Mouse (Mus musculus) liver, embryonic 15.5 days (tissue): Measurements from ENCODE around the gene Fam32a. TPM values are rescaled to one million over a fixed set of nuclear protein-coding genes. Genes with fewer than 3 reads are reported as not detected.

Experiments
- ATAC-seq: fragments of 200-750 bp; cut with Nextera tagmentation; 2 replicates; pipeline ENCODE4 v1.8.0; 2017; ENCODE audit warnings: moderate number of reproducible peaks, mild to moderate bottlenecking, moderate library complexity; ENCODE audit not compliant: insufficient read depth
- H3K27ac ChIP-seq: fragments of 300-500 bp; sonication (generic); replicated peaks from 2 replicates; pipeline ENCODE4 v1.5.1; 2015; ENCODE audit warnings: mild to moderate bottlenecking, inconsistent platforms
- H3K27me3 ChIP-seq: fragments of 300-500 bp; sonication (generic); 2 replicates; pipeline ENCODE4 v1.6.1; 2015; ENCODE audit warnings: mild to moderate bottlenecking, inconsistent platforms
- H3K36me3 ChIP-seq: fragments of 300-500 bp; sonication (generic); replicated peaks from 2 replicates; pipeline ENCODE4 v1.6.1; 2015; ENCODE audit warnings: moderate library complexity, mild to moderate bottlenecking, inconsistent platforms
- H3K4me1 ChIP-seq: fragments of 300-500 bp; sonication (generic); replicated peaks from 2 replicates; pipeline ENCODE4 v1.6.1; 2015; ENCODE audit warnings: inconsistent platforms
- H3K4me2 ChIP-seq: fragments of 300-500 bp; sonication (generic); 2 replicates; pipeline ENCODE4 v1.6.1; 2015; ENCODE audit warnings: moderate library complexity, mild to moderate bottlenecking, inconsistent platforms
- H3K4me3 ChIP-seq: fragments of 300-500 bp; sonication (generic); replicated peaks from 2 replicates; pipeline ENCODE4 v1.5.1; 2015; ENCODE audit warnings: mild to moderate bottlenecking, inconsistent platforms
- H3K9ac ChIP-seq: fragments of 300-500 bp; sonication (generic); 2 replicates; pipeline ENCODE4 v1.6.1; 2015; ENCODE audit warnings: moderate library complexity, mild to moderate bottlenecking, inconsistent platforms
- H3K9me3 ChIP-seq: fragments of 300-500 bp; sonication (generic); replicated peaks from 2 replicates; pipeline ENCODE4 v1.6.1; 2016; ENCODE audit warnings: inconsistent platforms
- WGBS: fragments of 180-500 bp; shearing (Covaris S2); methylation state at CpG from one replicate; pipeline ENCODE4 v1.1.7; 2015; ENCODE audit warnings: mixed read lengths; ENCODE audit not compliant: insufficient replicate concordance; 5-methylcytosine and 5-hydroxymethylcytosine counted together
- polyA plus RNA-seq: library from polyadenylated mRNA; unstranded; fragments of >200 nt; fragmentation: Nextera tagmentation; extraction: Ambion mirVana; gene quantifications from 2 replicates; pipeline ENCODE4 v1.2.1, GENCODE M21; 2015

Gene Fam32a
- polyA plus RNA-seq, 1 experiment from 2014 or later = 32.2 TPM

- WGBS = 54% methylated on average over 2 of the region's 2 CpGs
- H3K4me3 ChIP-seq = no peak overlapping the region
- H3K27ac ChIP-seq = no peak overlapping the region
- no peak for ATAC-seq
- H3K9ac ChIP-seq = no peak overlapping the region
- no peaks in the 10 kb centered on the region for H3K27me3 ChIP-seq
- no peak overlapping the region for H3K4me2 ChIP-seq
- H3K36me3 ChIP-seq = no peaks in the 10 kb centered on the region
- no peaks in the 10 kb centered on the region for H3K9me3 ChIP-seq
- H3K4me1 ChIP-seq = no peaks in the 10 kb centered on the region
Observed at GRCm38 (mm10) chr8:72210710-72211109, 8.8 kb upstream of the Fam32a start.

DNA sequence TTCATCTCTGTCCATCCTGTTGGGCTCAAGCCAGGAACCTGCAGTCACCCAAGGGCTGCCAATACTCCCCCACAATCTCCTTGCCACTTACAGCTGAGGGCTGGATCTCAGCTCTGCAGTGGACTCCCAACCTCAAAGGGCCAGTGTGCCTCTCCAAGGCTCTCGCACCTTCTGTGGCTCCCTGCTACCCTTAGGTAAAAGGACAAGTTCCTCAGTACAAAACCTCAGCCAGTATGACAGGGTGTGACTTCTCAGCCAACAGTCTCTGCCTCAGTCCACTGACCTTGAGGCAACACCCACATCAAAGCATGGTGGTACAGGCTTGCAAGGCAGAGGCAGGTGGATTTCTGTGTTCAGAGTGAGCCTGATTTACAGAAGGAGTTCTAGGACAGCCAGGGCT lies 7.7 kb upstream of the Fam32a start:
- H3K36me3 ChIP-seq = no peaks in the 10 kb centered on the region
- no peak overlapping the region for H3K9ac ChIP-seq
- H3K4me2 ChIP-seq = no peak overlapping the region
- no peaks in the 10 kb centered on the region for H3K27me3 ChIP-seq
- no peak overlapping the region for H3K4me3 ChIP-seq
- WGBS = 60% methylated on average over 1 of the region's 1 CpGs
- no peak overlapping the region for H3K27ac ChIP-seq
- 0 out of 2 replicates have a peak, but pooled peaks cover 5% of the 10 kb centered on the region for H3K4me1 ChIP-seq
- H3K9me3 ChIP-seq = no peaks in the 10 kb centered on the region
- ATAC-seq = no peak

GRCm38 (mm10) chr8:72212751-72213150 lies 6.8 kb upstream of the Fam32a start, which contains the start of gene Cib3:
Gene Cib3, minus strand, starts transcription at chr8:72212837.
- ATAC-seq = no peak
- WGBS = 48% methylated on average over 4 of the region's 4 CpGs

DNA sequence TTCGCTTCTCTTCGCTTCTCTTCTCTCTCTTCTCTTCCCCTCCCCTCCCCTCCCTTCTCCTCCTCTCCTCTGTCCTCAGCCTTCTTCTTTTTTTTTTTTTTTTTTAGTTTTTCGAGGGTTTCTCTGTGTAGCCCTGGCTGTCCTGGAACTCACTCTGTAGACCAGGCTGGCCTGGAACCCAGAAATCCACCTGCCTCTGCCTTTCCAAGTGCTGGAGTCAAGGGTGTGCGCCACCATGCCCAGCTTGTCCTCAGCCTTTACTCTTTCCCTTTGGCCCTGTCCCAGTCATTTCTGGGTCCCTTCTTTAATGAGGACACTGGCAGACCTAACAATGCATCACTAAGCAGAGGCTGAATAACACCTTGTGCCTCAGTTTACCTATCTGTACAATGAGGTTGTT lies 6.0 kb upstream of the Fam32a start, which contains the start of gene Gm11034:
TSS of gene Gm11034 (minus strand) at position 101 of the 400 bp plus-strand sequence.
- Histone ChIP-seq H3K36me3 (no peaks in the 10 kb centered on the region), H3K27ac (no peak within 1 kb of the TSS), H3K4me3 (no peak within 1 kb of the TSS), H3K27me3 (no peaks in the 10 kb centered on the region), H3K4me2 (no peak within 1 kb of the TSS), H3K9ac (no peak within 1 kb of the TSS), H3K4me1 (0 out of 2 replicates have a peak, but pooled peaks cover 6% of the 10 kb centered on the region), H3K9me3 (no peaks in the 10 kb centered on the region)
- no peak for ATAC-seq
- 64% methylated on average over 4 of the region's 4 CpGs for WGBS

More at GRCm38 (mm10) chr8:72212751-72213150, 6.8 kb upstream of the Fam32a start, which contains the start of gene Cib3:
- Histone ChIP-seq H3K36me3 (no peaks in the 10 kb centered on the region), H3K4me2 (no peak within 1 kb of the TSS), H3K9ac (no peak within 1 kb of the TSS), H3K9me3 (no peaks in the 10 kb centered on the region), H3K27me3 (no peaks in the 10 kb centered on the region), H3K4me3 (no peak within 1 kb of the TSS), H3K27ac (no peak within 1 kb of the TSS), H3K4me1 (0 out of 2 replicates have a peak, but pooled peaks cover 6% of the 10 kb centered on the region)

- WGBS = 31% methylated on average over 2 of the region's 2 CpGs
- H3K4me1 ChIP-seq = peaks cover 12% of the 10 kb centered on the region; the same call in 1 of the 2 replicates
- H3K4me3 ChIP-seq = no peak overlapping the region
- ATAC-seq = no peak
- H3K9ac ChIP-seq = no peak overlapping the region
- no peaks in the 10 kb centered on the region for H3K9me3 ChIP-seq
- no peaks in the 10 kb centered on the region for H3K36me3 ChIP-seq
- H3K27me3 ChIP-seq = no peaks in the 10 kb centered on the region
- no peak overlapping the region for H3K4me2 ChIP-seq
- H3K27ac ChIP-seq = no peak overlapping the region
Observed at GRCm38 (mm10) chr8:72215060-72215459, 4.5 kb upstream of the Fam32a start.

DNA sequence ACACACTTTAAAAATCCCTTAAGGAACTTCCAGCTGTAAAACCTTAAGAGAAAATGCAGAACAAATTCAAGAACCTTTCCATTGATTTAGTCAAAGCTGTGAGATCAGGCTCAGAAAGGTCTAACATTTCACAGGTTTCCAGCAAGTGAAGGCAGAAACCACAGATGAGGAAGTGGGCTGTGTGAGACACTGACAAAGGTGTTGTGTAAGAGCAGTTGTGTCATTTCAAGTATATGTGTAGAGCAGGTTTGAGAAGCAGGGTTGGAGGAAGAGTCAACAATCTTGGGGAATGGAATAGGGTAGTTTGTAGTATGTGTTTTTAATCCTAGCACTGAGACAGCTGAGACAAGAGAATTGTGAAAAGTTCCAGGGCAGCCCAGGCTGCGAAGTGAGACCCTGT lies 3.7 kb upstream of the Fam32a start:
- Histone ChIP-seq H3K4me2 (no peak overlapping the region), H3K9ac (no peak overlapping the region), H3K4me1 (peaks cover 20% of the 10 kb centered on the region), H3K36me3 (peaks cover 2% of the 10 kb centered on the region), H3K4me3 (no peak overlapping the region), H3K27me3 (no peaks in the 10 kb centered on the region), H3K9me3 (no peaks in the 10 kb centered on the region), H3K27ac (peak overlapping the region; percentile 59)
- WGBS = 37% methylated on average over 1 of the region's 1 CpGs
- ATAC-seq = no peak

DNA sequence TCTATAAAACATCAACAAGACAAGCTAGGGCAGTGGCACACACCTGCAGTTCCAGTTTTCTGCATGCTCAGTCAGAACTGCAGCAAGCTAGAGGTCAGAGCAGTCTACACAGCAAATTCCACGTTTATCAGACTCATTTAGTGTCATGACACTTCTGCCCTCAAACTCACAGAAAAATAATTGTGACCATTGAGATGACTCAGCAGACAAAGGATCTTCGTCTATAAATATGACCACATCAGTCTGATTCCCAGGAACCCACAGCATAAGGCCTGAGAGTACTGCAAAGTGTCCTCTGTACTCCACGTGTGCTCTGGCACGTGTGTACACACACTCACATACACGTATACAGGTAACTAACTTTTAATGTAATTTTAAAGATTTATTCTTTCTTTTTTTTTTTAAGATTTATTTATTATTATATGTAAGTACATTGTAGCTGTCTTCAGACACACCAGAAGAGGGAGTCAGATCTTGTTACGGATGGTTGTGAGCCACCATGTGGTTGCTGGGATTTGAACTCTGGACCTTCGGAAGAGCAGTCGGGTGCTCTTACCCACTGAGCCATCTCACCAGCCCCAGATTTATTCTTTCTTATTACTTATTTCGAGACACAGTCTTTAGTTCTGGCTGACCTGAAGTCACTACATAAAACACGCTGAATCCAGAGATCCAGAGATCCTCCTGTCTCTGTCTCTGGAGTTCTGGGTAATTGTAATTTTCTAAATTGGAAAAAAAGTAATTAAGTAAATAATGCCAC lies 569 bp upstream of the Fam32a start:
- H3K9ac ChIP-seq = no peak overlapping the region; the same call in 1 of the 2 replicates
- H3K9me3 ChIP-seq = no peaks in the 10 kb centered on the region
- H3K4me1 ChIP-seq = peaks cover 31% of the 10 kb centered on the region
- ATAC-seq = no peak
- 70% methylated on average over 10 of the region's 10 CpGs for WGBS
- peak overlapping the region; percentile 84 for H3K4me2 ChIP-seq
- peak overlapping the region; percentile 84 for H3K4me3 ChIP-seq
- peak overlapping the region; percentile 90; the same call in 1 of the 2 replicates for H3K27ac ChIP-seq
- H3K27me3 ChIP-seq = no peaks in the 10 kb centered on the region
- peaks cover 33% of the 10 kb centered on the region for H3K36me3 ChIP-seq

DNA sequence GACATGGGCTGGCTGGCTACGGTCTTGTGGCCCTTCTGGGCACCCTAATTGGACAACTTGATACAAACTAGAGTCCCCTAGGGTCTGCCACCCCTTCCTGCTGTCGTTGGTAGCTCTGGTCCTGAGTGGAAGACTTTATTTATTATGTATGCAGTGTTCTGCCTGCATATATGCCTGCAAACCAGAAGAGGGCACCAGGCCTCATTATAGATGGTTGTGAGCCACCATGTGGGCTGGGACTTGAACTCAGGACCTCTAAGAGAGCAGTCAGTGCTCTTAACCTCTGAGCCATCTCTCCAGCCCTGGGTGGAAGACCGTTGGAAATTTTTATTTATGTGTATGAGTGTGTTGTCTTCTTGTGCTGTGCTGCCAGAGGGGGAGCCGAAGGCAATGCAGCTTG lies 1.2 kb downstream of the Fam32a start:
- H3K4me1 ChIP-seq = peaks cover 31% of the 10 kb centered on the region
- peak overlapping the region; percentile 82 for H3K9ac ChIP-seq
- ATAC-seq = no peak
- 64% methylated on average over 4 of the region's 4 CpGs for WGBS
- no peaks in the 10 kb centered on the region for H3K9me3 ChIP-seq
- peaks cover 37% of the 10 kb centered on the region for H3K36me3 ChIP-seq
- peak overlapping the region; percentile 90 for H3K27ac ChIP-seq
- no peaks in the 10 kb centered on the region for H3K27me3 ChIP-seq
- H3K4me3 ChIP-seq = peak overlapping the region; percentile 84
- H3K4me2 ChIP-seq = peak overlapping the region; percentile 84

GRCm38 (mm10) chr8:72222656-72223055 lies 3.1 kb downstream of the Fam32a start:
- Histone ChIP-seq H3K9ac (no peak overlapping the region), H3K4me1 (peaks cover 26% of the 10 kb centered on the region), H3K27ac (no peak overlapping the region), H3K4me3 (no peak overlapping the region), H3K9me3 (no peaks in the 10 kb centered on the region), H3K36me3 (peaks cover 37% of the 10 kb centered on the region), H3K4me2 (no peak overlapping the region), H3K27me3 (no peaks in the 10 kb centered on the region)
- WGBS = 81% methylated on average over 5 of the region's 5 CpGs
- ATAC-seq = no peak

- Histone ChIP-seq H3K27ac (peak within 1 kb of the TSS; percentile 99), H3K27me3 (no peaks in the 10 kb centered on the region), H3K36me3 (peaks cover 7% of the 10 kb centered on the region; the same call in 1 of the 2 replicates), H3K4me1 (peaks cover 48% of the 10 kb centered on the region), H3K4me2 (peak within 1 kb of the TSS; percentile 86), H3K9ac (peak within 1 kb of the TSS; percentile 66), H3K9me3 (no peaks in the 10 kb centered on the region), H3K4me3 (peak within 1 kb of the TSS; percentile 80)
- WGBS = under 1% methylated on average over 54 of the region's 54 CpGs
- ATAC-seq = peak; percentile 89
Observed at GRCm38 (mm10) chr8:72239499-72240402, 20.2 kb downstream of the Fam32a start, which contains the start of gene Ap1m1. Gene Ap1m1, plus strand, starts transcription at chr8:72240018.

DNA sequence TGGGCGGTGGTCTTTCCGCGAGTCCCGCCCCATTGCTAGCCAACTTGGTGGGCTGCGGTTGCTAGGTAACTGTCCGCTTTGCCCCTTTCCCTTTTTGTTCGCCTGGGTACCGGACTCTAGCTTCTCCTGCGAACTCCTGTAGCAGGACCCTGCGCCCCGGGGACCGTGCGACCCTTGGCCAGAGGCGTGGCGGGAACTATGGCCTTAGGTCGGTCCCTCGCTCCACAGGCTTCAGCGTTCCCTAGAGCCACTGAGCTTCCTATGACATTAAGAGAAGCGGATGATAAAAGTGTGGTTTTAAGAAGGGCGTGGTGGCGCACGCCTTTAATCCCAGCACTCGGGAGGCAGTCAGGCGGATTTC lies 20.9 kb downstream of the Fam32a start:
- ATAC-seq = peak; percentile 25

More for the DNA sequence above, 20.9 kb downstream of the Fam32a start:
- peak overlapping the region; percentile 99 for H3K27ac ChIP-seq
- under 1% methylated on average over 24 of the region's 24 CpGs for WGBS
- H3K9me3 ChIP-seq = no peaks in the 10 kb centered on the region
- peaks cover 48% of the 10 kb centered on the region for H3K4me1 ChIP-seq
- H3K27me3 ChIP-seq = no peaks in the 10 kb centered on the region
- peaks cover 7% of the 10 kb centered on the region; the same call in 1 of the 2 replicates for H3K36me3 ChIP-seq
- peak overlapping the region; percentile 86 for H3K4me2 ChIP-seq
- H3K4me3 ChIP-seq = peak overlapping the region; percentile 80
- peak overlapping the region; percentile 66 for H3K9ac ChIP-seq
